Mouse (Mus musculus) right cerebral cortex, postnatal 4 days (tissue): ENCODE results near the gene Rap1b.
A peak's percentile ranks its signal among the peaks of the same experiment; 100 is the strongest.

Source experiments
- DNase-seq: peaks from one replicate; pipeline ENCODE4 v3.0.0-alpha.2; 2022

Rap1b gene

DNA sequence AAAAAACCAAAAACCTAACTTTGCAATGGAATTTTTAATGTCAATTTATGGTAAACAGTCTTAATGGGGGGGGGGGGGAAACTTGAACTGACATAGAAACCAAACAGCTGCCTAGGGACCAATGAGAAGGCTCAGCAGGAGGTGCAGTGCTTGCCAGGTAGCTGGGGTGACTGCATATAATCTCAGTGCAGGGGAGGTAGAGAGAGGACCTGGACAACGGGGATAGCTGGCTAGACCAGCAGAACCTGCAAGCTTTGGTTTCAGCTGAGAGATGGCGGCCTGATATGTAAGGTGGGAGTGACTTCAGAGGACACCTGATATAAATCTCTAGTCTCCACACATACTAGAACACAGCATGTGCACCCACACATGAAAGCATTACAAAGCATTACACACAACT lies 33.3 kb downstream of the Rap1b start:
- no peak for DNase-seq

DNA sequence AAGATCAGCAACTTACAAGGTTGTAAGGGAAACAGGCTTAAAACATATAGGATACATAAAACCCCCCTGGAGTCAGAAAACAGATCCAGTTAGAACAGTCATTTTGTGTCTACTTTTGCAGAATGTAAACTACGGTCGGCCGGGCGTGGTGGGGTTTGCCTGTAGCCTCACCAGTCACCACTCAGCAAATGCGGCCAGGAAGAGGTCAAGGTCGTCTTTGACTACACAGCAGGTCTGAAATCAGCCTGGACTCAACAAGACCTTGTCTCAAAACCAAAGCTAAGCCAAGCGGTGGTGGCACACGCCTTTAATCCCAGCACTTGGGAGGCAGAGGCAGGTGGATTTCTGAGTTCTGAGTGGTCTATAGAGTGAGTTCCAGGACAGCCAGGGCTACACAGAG lies 34.3 kb downstream of the Rap1b start:
- no peak for DNase-seq

DNA sequence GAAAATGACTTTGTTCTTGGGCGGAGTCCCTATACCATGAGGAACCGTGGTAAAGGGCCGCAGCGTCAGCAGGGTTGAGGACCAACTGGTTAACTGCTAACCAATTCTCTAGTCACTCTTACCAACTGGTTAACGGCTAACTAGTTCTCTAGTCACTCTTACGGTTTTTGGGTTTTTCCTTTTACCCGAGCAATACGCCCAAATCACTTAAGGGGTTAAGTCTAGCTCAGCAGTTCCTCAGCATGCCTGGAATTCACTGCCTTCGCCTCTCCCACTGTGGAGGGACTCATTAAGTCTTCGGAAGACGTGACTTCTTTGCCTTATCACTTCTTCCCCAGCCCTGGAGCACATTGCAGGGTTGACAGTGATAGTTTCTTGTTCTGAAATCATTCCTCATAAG lies 35.3 kb downstream of the Rap1b start:
- DNase-seq: no peak

DNA sequence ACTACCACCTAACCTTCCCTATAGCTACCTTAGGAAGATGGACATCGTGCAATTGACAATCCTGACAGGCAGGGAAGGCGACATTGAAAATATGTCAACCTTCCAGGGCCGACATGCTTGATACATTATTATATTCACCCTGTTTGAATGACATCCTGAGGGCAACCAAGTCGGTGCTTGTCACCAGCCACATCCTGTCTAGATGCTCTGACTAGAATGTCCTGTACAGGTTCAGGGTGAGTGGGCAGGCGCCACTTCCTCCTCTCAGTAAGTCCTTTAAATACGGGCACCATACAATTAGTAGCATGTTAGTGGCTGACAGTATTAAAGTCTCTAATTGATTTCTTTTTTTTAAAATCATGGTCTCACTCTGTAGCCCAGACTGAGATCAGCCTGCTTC lies 37.8 kb downstream of the Rap1b start:
- DNase-seq: no peak

DNA sequence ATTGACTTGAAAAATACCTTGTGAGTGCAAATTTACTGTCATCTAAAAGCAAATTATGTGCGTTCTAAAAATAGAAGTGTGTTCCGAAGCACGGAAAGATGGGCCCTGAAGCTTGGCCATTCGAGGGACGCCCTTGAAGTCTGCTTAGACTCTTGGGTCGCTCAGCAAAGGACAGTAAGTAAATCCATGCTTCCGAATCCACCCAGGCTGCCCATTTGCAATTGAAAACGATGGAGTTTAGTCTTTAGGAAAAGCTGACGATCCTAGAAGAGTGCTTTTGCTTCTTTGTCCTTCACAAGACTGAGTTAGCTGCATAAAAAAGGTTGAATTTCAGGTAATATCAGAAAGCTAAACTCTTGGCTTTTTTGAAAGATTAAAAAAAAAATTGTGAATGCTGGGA lies 39.9 kb downstream of the Rap1b start:
- no peak for DNase-seq

DNA sequence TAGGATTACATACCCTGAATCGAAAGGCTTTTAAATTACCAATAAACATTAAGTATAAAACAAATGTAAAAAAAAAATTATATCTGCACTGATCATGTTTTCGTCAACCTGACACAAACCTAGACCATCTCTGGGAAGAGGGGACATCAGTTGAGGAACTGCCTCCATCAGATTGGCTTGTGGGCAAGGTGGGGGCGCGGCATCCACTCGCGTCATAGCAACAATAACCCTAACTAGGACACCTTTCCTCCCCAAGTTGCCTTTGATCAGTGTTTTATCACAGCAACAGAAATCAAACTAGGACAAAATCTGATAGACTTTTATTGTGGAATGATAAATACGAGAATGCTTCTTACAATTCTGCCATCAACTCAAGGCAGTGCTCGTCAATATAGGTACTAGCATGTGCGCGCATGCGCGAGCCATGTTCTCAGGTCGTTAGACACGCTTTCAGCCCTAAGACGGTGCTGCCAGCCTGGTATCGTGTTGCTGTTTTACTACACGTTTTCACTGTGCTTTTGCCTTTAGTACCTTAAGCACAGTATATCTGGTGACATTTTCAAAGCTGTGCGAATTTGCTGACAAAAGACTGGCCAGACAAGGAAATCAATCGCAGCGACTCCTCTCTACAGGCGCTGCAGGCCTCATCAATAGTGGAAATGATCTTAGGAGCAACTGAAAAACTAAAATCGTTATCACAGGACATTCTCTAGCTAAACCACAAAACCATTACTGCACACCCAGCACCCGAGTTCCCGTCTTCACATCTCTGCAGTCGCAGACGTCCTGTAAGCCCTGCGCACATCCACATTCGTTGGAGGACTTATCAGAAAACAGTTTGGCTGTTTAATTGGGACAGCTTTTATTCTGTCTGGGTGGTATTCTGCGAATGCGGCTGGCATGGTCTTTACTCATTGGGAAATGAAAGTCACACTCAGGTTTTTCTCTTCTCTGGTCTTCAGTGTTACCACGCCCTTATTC lies 41.7 kb downstream of the Rap1b start:
- DNase-seq: no peak

DNA sequence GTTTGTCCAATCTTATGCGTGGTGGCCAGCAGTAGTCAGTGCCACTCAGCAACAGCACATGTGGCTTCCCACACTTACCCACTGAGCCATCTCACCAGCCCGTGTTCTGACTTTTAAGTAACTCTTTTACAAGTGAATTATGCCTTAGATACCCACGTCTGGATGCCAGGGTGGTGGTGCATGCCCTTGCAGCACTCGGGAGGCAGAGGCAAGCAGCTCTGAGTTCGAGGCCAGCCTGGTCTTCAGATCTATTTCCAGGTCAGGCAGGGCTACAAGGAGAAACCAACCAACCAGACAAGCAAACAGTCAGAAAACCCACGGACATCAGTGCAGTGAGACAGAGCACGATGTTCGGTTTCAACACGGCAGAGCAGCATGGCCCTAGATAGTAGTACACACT lies 43.9 kb downstream of the Rap1b start:
- no peak for DNase-seq

DNA sequence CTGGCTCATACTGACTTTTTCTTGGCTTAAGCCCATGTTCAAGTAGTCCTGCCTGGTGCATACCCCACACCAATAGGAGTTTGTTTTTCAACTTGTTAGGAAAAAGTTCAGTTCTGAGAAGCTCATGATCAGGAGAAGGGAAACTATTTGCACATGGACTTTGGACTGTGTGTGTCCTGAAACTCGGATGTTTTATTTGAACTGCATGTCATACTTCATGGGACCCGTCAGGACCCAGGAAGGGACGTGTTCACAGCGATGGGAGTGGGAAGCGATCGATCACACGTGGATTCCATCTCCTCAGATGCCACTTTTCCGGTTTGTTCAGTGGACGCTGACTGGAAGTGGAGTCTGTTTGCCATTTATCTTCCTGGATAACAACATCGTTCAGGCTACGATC lies 46.0 kb downstream of the Rap1b start:
- no peak for DNase-seq

DNA sequence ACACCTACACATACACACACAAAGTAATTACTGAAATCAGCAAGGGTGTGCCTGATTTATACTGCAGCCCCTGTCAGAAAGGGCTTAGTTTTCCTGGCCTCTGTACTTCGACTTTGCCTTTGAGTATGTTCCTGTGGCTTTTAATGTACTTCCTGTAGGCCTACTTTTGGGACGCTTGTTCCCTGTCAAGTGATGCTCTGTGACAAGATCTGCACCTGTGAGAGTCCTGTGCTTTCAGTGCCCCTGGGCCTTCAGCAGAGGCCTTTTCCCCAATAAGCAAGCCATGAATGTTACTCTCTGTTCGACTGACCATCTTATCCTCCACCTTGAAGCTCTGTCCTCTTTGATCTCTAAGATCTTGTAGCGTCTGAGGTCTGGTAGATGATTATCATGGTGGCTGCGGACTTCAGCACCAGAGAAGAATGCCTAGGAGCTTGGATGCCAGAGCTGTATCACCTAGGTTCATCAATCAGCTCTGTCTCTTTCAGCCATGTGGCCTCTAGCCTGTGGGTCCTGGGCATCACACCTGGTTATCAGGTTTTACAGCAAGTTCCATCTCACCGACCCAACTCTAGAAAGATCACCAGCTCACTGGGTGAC lies 47.3 kb downstream of the Rap1b start:
- no peak for DNase-seq

DNA sequence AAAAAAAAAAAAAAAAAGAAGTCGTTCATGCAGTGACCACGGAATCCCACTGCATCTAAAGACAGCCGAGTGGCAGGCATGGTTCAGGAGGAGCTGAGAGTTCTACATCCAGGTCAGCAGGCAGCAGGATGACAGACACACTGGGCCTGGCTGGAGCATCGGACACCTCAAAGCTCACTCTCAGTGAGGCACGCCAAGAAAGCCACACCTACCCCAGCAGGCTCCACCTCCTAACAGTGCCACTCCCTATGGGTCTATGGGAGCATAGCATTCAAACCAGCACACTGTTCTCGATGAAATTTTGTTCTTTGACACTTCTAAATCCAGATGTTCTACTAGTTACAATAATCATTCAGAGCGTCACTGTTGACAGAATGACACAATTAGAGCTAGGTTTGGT lies 48.2 kb downstream of the Rap1b start:
- DNase-seq: no peak

DNA sequence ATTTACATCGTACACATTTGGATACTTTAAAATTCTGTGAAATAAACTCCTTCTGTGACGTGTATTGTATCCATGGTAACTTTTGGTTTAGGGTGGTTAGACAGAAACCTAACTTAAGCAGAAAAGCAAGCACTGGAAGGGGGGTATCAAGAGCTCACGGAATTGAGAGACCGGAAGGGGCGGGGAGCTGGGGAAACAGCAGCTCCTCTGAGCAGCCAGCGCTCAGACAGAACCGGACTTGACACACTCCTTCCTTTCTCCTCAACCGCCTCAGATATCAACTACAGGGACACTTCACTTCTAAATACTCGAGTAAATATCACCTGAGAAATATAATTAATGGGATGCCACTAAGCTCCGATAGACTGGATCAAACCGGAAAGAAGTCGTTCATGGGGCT lies 48.7 kb downstream of the Rap1b start:
- DNase-seq: no peak

DNA sequence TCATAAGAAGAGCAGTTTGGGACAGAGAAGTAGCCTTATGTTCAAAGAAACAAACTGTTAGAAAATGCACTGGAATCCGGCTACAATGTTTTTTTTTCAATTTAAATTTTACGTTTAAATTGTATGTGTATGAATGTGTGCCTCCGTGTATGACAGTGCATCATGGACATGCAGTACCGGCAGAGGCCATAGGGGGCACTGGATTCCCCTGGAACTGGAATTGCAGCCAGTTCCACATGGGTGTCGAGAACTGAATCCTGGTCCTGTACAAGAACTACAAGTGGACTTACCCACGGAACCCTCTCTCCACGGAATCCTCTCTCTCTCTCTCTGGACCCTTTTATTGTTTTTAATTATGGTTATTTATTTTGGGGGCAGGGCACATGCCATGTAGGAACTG lies 49.7 kb downstream of the Rap1b start:
- peak; percentile 33 for DNase-seq

DNA sequence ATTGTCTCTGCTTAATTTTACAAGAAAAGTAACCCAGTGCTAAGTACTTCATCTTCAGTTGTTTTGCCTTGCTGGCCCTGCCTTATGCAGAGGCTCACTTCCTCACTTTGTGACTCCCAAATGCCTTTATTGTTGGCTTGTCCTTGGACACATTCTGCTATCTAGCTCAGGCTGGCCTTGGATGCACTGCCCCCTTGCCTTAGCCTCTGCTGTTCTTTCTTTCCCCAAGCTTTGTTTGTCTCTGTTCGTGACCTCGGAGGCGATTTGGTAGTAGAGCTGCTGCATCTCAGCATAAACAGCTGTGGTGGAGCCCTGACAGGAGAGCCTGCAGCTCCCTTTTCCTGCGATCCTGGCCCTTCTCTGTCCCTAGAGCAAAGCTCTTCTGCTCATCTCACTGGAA lies 50.6 kb downstream of the Rap1b start:
- no peak for DNase-seq

DNA sequence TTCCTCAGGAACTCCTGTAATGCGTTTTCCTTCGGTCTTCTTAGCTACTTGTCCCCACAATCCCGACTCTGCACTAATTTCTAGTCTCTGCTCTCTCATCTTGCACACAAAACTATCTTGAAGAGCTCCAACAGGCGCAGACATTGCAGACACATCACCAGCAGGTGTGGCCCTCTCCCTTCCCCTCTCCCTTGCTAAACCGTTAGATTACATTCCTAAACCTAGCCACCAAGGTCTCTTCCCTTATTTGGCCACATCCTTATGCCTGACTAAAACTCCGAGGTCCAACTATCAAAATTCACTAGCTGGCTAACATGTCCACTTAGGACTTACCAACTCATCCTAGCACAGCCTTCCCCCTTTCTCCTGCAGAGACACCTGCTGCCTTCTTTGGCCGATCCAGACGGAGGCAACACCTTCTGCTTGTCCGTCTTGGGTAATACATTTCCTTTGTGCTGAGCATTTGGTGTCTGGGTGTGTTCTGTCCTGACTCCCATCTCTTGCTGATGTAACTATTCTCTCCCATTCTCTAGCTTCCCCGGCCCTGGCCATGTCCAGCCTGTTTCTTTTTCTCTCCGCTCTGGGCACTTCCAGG lies 52.3 kb downstream of the Rap1b start:
- no peak for DNase-seq

DNA sequence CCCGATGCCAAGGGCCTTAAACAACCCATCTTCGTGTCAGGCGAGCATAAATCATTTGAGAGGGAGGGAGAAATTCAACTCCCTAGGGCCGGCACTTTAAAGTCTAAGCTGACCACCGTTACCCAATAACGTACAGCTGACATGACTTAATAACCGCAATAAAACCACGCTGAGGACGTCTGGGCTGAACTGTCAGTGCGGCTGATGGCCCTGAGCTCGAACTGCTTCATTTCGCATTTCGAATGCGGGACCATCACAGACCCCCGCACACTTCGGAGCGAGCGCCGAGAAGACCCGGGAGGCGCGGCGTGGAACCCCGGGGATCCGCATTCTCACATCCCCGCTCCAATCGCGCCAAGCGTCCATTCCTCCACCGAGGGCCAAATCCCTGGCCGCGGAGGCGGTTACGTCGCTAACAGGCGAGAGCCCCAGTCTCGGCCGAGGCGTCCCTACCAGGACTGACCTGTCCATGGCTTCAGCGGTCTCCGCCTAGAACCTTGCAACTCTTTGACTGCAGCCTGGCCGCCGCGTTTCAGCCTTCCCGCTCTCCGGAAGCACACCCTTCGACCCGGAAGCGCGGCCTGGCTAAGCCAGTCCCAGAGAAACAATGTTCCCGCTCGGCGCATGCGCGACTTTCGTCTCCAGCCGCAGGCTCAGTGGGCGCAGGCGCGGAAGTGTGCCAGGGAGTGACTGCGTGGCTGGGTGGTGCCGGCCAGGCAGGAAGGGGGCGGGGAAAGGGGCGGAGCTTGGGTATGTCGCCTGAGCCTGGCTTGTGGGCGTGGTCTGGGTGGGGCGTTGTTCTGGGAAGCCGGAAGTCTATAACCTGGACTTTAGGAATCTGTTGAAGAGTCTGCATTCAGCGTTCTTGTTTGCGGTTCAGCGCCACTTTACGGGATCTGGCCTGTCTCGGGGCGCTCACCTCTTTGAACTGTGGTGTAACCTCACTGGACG lies 53.4 kb downstream of the Rap1b start, which contains the start of gene Nup107:
Gene Nup107, minus strand, starts transcription at position 565 of the 951 bp plus-strand sequence.
- peak; percentile 100 for DNase-seq

DNA sequence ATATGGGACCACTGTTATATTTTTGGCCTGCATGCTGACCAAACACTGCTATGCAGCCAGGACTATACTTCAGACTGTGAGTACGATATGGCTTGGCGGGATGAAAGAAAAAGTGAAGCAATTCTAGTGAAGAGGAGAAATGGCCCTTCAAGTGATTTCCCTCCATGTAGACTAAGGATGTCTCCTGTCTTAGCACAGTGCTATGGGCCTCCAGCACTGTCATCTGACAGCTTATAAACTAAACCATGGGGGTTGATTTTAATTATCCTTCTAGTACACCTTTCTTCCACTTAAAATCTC lies 54.7 kb downstream of the Rap1b start:
- no peak for DNase-seq

DNA sequence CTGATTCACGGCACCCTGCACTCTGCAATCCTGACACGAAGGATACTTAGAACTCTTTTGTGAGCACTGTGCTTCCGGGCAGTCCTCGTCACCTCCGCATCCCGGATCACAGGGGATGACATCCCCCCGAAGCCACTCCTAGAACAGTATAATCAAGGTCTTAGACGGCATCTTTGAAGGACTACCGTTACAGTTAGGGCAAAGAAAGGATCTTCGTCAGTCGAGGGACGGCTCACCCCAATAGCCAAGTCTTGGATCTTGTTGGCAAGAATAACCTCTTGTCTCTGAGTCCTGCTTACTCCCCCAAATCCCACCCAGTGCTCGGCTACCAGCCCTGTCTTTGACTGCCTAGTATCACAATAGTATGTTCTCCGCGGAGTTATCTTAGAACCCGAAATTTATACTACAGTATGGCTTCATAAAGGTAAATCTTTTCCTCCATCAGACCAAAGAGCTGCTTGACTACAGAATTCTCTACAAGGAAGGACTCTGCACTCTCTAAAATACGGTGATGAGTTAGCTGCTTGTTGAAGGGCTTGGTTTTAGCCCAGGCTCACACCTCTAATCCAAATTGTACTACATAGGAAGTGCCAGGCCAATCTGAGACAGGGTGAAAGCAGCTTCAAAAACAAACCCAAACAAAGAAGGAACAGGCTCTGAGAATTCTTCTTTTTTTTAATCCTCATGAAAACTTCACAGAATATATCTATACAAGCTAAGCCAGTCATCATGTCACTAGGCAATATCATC lies 55.2 kb downstream of the Rap1b start:
- no peak for DNase-seq

DNA sequence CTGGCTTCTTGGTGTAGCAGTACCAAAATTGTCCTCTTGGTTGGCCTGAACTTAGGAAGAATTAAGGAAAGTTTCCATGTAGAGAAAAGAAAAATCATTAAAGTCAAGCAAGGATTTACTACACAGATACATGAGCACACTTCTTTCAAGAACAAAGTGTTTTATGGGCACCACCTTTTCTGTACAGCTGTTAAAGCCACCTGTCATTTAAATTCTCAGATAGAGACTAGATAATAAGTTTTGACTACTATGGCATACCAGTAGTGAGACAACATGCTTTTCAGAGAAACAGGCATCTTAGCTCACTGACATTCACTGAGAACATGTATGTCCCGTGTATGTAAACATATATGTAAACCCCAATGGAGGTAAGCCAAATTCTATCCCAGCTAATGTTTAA lies 55.8 kb downstream of the Rap1b start:
- no peak for DNase-seq

DNA sequence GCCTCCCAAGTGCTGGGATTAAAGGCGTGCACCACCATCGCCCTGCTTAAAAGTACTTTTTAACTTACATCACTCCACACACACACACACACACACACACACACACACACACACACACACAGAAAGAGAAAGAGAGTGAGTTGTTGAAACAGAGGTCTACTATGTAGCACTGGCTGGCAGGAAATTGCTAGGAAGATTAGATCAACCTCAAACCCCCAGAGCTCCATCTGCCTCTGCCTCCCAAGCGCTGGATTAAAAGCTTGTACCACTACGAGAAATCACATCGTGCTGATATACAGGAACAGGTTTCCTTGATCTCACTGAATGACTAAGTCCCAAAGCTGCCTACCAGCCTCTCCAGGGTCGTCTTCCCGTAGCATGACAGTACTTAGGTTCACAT lies 61.2 kb downstream of the Rap1b start:
- DNase-seq: no peak

DNA sequence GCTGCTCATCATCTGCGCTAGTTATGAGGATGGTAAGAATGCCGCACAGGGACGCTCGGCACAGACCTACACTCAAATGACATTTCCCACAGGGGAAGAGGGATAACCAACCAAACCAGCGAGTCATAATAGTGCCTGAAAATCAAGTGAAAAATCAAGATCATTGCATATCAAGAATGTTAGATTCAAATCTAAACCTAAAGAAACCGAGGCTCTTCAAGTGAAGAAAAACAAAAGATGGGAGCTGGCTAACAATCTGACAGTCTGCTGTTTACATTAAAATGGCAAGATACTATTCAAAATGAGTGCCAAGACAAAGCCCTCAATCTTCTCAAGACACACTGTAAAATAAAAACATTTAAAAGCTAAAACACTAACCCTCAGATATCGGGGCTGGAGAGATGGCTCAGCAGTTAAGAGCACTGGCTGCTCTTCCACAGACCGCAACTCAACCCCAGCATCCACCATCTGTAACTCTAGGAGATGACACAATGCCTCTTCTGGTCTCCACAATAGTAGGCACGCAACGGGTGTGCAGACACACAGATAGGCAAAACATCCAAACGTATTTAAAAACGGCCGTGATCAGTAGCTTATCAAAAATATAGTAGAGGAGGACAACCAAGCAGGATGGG lies 61.9 kb downstream of the Rap1b start:
- no peak for DNase-seq

DNA sequence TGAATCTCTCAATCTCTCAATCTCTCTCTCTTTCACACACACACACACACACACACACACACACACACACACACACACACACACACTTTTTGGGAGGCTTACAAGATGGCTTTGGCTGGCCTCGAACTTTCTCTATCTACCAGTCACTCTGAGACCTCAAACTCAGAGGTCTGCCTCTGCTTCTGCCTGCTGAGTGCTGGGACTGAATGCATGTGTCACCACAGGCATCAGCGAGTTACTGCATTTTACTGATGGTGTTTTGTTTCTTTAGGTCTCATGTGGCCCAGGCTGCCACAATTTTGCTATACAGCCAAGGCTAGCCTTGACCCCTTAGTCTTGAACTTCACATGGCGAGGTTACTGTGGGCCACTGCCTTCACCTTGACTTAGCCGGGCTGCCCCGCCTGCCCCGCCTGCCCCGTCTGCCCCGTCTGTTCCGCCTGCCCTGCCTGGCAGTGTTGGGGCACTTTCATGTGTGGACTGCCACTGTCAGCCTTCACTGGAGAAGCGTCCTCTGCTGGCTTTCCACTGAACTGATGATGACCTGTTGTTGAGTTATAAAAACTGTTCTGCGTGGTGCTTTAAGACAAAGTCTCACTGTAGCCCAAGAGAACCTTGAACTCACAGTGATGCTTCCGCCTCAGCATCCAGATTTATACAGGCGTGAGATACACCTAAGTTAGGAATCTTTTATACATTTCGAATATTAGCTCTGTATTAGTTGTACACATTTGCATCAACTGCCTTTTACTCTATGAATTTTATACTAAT lies 63.2 kb downstream of the Rap1b start:
- no peak for DNase-seq
